Mouse (Mus musculus) activated CD4-positive, CD25-positive, alpha-beta regulatory T cell (primary cell): Measurements from ENCODE around the gene Ska2. TPM values are rescaled to one million over a fixed set of nuclear protein-coding genes. Genes with fewer than 3 reads are reported as not detected.

Experiments used
- polyA plus RNA-seq, 2 experiments: library from polyadenylated mRNA; unstranded; fragments of 100-300 nt; shearing (Covaris generic); gene quantifications; one replicate each; pipeline ENCODE4 v1.2.1; 2017

The Ska2 gene
- 10 to 100 TPM; 11.0 to 17.8 TPM for polyA plus RNA-seq

GRCm38 (mm10) chr11:87108755-87109518 lies at the start of gene Ska2:
Ska2 (plus strand) TSS chr11:87109234.

GRCm38 (mm10) chr11:87073866-87074440 lies 35.1 kb upstream of the Ska2 start, which contains the start of gene Gdpd1:
Gdpd1 (minus strand) TSS chr11:87074062.

DNA sequence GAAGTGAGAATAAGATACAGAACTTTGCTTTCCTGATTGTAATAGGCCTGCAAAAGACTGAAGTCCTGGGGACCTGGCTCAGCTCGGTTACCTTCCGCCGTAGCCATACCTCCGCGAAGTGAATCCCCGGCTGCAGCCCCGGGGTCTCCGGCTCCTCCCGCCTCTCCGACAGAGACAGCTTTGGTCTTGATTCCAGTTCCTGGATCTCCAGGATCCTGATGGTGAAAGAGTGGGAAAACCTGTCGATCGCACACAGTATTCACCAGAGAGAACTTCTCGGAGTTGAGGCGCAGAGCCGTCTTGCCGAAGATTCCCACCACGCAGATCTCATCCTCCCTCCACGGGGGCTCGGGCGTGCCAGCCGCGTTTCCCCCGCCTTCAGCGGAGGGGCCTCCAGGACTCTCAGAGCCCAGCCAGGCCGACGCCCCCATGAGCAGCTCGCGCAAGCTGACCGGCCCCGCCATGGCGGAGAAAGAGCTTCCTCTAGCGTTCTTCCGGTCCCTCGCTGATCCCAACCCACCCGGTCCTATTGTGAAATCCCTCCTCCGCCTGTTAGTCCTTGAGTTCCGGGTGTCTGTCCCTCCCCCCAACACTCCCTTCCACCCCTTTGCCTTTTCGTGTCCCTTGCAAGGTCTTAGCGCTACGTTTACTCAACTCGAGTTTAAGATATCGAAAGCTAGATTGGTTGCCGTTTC lies 22.6 kb upstream of the Ska2 start, which contains the start of gene Smg8:
Smg8 (minus strand) TSS at position 485 of the 695 bp plus-strand sequence.

DNA sequence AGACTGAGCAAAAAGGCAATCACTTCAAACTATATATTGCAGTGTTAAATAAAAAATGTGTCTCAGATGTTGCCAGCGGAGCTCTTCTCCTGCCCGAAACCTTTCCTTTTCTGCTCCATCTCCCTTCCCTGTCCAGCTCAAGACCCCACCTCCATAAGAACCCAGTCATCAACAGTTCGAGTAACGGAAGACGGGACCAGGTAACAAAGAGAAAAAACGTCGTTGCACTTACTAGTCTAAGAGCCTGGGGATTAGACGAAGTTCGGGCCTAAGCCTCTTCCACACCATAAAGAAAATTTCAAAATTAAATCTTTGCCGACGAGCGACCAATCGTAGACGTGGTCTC lies 652 bp upstream of the Ska2 start, which contains the start of gene Prr11:
Prr11 (minus strand) TSS at position 300 of the 346 bp plus-strand sequence.

DNA sequence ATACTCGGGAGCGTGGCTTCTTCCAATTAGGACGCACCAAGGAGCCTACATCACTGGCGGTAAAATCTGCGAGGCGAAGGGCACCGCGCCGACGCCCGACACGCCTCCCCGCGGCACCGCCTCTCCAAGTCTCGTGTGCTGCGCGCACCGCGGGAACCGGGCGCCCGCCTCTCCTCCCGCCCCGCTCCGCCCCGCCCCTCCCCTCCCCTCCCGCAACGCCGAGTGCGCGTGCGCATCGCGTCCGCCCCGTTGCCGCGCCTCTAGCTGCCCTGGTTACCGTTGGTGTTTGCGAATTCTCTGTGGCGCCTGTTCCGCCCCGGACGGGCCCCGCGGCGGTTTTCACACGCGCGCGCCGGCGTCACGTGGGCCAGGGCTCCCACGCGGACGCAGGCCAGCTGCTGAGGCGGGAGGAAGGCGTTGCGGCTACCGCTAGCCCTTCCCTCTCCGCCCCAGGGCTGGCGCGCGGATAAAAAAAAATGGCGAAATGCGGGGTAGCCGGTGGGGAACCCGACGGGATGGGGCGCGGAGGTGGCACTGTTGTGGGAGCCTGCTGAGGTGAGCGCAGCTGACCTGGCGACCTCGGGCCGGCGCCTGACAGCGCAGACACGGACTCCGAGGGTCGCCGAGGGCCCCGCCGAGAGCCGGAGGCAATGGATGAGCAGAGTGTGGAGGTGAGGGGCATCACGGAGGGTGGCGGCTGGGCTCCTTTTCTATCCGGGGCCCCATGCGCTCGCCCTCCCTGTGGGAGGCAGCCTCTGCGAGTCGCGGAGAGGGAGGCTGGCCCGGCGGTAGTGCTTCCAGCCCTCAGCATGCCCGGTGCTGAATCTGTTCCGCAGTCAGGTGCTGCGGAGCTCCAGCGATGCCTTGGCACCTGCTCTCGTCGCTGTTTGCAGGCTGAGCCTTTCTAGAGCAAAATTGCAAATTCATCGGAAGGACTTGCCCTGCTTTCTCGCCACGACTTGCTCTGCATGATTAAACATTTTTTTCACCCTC lies 18.1 kb downstream of the Ska2 start, which contains the start of gene Trim37:
Trim37 (plus strand) TSS at position 254 of the 993 bp plus-strand sequence.

Other genes with a start within 250 kb of the Ska2 start
- 1 to 10 TPM; 1.9 to 2.5 TPM for gene Ypel2, start 115.5 kb upstream of the Ska2 start, polyA plus RNA-seq
- under 1 TPM in 1 of 2 experiments, not detected in 1; 0.07 TPM for gene Gdpd1, start 35.2 kb upstream of the Ska2 start, polyA plus RNA-seq
- 10 to 100 TPM; 17.4 to 18.2 TPM for gene Smg8, start 22.5 kb upstream of the Ska2 start, polyA plus RNA-seq
- gene Prr11, start 526 bp upstream of the Ska2 start, polyA plus RNA-seq = 1 to 10 TPM; 1.3 to 2.1 TPM
- 10 to 100 TPM; 11.7 to 17.5 TPM for gene Trim37, start 17.8 kb downstream of the Ska2 start, polyA plus RNA-seq
- gene Ppm1e, start 249.8 kb downstream of the Ska2 start, polyA plus RNA-seq = under 1 TPM; 0.15 to 0.19 TPM